Mouse (Mus musculus): ENCODE results near the gene Ddx43.

GRCm38 (mm10) chr9:78385893-78386292, 9.7 kb upstream of the Ddx43 start:
- TF ChIP-seq POLR2A (IDR thresholded peaks at IDR 0.05; ENCODE audit: low read depth, low read length) (no peak), CTCF (IDR thresholded peaks at IDR 0.05; ENCODE audit: extremely low read depth, insufficient read depth, insufficient read length, insufficient replicate concordance) (no peak)
